Mouse (Mus musculus) embryonic fibroblast, embryonic 13.5 days (primary cell): ENCODE results near the gene Nmu.

Source experiments
- CTCF ChIP-seq: IDR thresholded peaks from 2 replicates; pipeline ENCODE4 v1.5.1; 2011; ENCODE audit warnings: mild to moderate bottlenecking, control low read depth, low read length, moderate library complexity, borderline replicate concordance; ENCODE audit not compliant: insufficient read depth
- POLR2A ChIP-seq: IDR thresholded peaks from 2 replicates; pipeline ENCODE4 v1.6.1; 2011; ENCODE audit warnings: low read depth, mild to moderate bottlenecking, control low read depth, low read length, moderate library complexity

GRCm38 (mm10) chr5:76351953-76352611 is 11.5 kb downstream of the Nmu start:
- TF ChIP-seq CTCF (no peak), POLR2A (no peak)
